Mouse (Mus musculus) T-helper 2 cell (primary cell): ENCODE results near the gene Gzmd.
"Not testable (repeated sequence)": the region's sequence is repeated elsewhere in the genome, so short reads cannot be mapped to it uniquely, and the experiment has no call there.

Experiments used
- in situ Hi-C: fragments of 300-600 bp; cut with MboI, MseI; formaldehyde crosslinking; loops from one replicate; pipeline ENCODE4 v1.15.1; 2025; ENCODE audit warnings: high pct_unique_total_duplicates

Gene Gzmd

DNA sequence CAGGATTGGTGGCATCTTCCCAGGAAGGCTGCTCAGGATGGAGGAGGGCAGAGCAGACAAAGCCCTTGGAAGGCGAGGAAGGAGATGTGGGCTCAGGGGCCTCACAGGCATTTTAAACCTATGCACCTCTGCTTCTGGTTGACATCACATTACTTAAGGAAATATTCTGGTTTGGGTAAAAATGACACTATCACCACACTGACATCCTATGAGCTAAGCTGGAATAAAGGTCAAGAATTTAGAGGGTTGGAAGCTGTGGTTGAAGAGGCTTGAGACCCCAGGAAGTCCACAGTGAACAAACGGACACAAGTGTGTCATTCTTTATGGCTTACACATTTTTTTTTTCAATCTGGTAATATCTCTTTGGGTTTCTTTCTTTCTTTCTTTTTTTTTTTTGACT is at the start of gene Gzmd:
Gzmd (minus strand) TSS at position 101 of the 400 bp plus-strand sequence.
- in situ Hi-C loops: not testable (repeated sequence)

GRCm38 (mm10) chr14:56177651-56178050 is 45.2 kb upstream of the Gzmd start:
- in situ Hi-C loops: loop anchor here (10.0 kb wide), 1 partner anchor 847 kb away; no protein-coding TSS in a partner anchor

DNA sequence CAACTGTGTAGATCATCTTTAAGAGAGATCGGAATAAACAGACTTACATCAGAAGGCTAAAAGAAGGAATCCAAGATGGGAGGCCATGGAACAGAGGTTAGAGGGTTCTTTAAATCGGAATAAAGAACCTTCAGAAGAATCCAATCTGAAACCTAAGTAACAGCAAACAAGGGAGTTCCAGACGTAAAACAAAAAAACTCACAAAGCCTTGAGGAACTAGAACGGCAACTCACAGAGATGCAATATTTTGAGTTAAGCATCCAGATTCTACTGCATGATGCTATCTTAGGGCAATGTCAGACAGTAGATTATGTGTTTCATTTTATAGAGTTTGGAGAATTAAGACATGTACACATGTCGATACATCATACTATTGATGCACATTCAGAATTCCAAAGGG is 42.1 kb upstream of the Gzmd start, which contains the start of gene Gzmn:
Gzmn (minus strand) TSS at position 101 of the 400 bp plus-strand sequence.
- in situ Hi-C loops: loop anchor here (10.0 kb wide), 1 partner anchor 850 kb away; no protein-coding TSS in a partner anchor

GRCm38 (mm10) chr14:56173396-56173795 is 41.0 kb upstream of the Gzmd start:
- in situ Hi-C loops: loop anchor here (10.0 kb wide), 1 partner anchor 851 kb away; no protein-coding TSS in a partner anchor

DNA sequence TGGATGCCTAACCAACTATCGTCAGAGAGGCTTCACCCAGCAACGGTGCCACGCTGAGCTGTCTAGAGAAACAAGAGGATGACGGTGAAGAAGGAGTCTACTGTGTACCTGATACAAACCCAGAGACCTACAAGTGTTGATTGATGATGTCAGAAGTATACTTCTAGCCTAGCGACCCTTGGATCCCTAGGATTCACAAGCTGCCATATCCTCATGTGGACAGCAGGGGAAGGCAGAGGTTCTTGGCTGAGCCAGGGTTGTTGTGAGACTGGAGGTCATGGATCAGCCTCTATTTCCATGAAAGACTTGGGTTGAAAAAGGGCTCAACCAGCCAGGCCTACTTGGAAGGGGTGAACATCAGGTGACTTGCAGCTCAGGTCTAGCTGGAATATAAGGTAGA is 40.3 kb upstream of the Gzmd start:
- in situ Hi-C loops: loop anchor here (10.0 kb wide), 1 partner anchor 852 kb away; no protein-coding TSS in a partner anchor

- in situ Hi-C loops: no loop called here
Measured at GRCm38 (mm10) chr14:56168009-56168408, 35.6 kb upstream of the Gzmd start.

- in situ Hi-C loops: no loop called here
Measured at GRCm38 (mm10) chr14:56162109-56162508, 29.7 kb upstream of the Gzmd start.

GRCm38 (mm10) chr14:56159479-56159878 is 27.1 kb upstream of the Gzmd start, which contains the start of gene Gzmg:
Gene Gzmg (minus strand): TSS chr14:56159579.
- in situ Hi-C loops: not testable (repeated sequence)

DNA sequence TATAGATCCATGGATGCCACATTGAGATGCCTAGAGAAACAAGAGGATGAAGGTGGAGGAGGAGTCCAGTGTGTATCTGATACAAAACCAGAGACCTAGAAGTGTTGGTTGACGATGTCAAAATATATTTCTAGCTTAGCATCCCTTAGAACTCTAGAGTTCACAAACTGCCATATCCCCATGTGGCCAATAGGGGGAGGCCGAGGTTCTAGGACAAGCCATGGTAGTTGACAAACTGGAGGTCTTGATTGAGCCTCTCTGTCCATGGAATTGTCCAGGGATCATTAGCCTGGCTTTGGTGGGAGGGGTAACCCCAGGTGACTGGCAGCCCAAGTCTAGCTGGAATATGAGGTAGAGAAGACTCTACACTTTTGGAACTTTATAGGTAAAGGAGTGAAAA is 22.9 kb upstream of the Gzmd start:
- in situ Hi-C loops: no loop called here

DNA sequence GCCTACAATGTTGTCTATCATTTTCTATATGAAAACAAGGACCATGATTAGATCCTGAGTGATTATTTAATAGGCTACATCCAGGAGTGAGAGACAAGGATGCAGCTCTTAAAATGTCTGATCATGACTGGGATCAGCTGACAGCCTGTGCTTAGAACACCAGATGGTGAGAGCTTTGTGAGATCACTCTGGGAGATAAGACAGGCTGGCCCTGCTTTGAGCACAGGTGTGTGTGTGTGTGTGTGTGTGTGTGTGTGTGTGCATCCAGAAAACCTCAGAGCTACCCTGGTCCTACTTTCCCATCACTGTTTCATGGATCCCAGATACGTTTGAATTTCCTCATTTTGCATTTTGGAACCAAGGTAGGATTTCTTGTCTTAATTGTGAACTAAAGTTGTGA is 1.3 kb upstream of the Gzmd start:
- in situ Hi-C loops: not testable (repeated sequence)

DNA sequence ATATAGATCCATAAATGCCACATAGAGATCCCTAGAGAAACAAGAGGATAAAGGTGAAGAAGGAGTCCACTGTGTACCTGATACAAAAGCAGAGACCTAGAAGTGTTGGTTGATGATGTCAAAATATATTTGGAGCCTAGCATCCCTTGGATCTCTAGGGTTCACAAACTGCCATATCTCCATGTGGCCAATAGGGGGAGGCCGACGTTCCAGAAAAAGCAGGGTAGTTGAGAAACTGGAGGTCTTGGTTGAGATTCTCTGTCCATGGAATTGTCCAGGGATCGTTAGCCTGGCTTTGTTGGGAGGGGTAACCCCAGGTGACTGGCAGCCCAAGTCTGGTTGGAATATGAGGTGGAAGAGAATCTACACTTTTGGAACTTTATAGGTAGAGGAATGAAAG is 4.1 kb downstream of the Gzmd start:
- in situ Hi-C loops: no loop called here

- in situ Hi-C loops: no loop called here
Measured at GRCm38 (mm10) chr14:56123516-56123915, 8.9 kb downstream of the Gzmd start.

DNA sequence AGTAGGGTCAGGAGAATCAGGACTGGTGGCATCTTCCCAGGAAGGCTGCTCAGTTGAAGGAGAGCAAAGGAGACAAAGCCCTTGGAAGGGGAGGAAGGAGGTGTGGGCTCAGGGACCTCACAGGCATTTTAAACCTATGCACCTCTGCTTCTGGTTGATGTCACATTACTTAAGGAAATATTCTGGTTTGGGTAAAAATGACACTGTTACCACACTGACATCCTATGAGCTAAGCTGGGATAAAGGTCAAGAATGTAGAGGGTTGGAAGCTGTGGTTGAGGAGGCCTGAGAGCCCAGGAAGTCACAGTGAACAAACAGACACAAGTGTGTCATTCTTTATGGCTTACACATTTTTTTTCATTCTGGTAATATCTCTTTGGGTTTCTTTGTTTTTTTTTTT is 11.9 kb downstream of the Gzmd start, which contains the start of gene Gzme:
Gzme (minus strand) TSS at position 101 of the 400 bp plus-strand sequence.
- in situ Hi-C loops: no loop called here

DNA sequence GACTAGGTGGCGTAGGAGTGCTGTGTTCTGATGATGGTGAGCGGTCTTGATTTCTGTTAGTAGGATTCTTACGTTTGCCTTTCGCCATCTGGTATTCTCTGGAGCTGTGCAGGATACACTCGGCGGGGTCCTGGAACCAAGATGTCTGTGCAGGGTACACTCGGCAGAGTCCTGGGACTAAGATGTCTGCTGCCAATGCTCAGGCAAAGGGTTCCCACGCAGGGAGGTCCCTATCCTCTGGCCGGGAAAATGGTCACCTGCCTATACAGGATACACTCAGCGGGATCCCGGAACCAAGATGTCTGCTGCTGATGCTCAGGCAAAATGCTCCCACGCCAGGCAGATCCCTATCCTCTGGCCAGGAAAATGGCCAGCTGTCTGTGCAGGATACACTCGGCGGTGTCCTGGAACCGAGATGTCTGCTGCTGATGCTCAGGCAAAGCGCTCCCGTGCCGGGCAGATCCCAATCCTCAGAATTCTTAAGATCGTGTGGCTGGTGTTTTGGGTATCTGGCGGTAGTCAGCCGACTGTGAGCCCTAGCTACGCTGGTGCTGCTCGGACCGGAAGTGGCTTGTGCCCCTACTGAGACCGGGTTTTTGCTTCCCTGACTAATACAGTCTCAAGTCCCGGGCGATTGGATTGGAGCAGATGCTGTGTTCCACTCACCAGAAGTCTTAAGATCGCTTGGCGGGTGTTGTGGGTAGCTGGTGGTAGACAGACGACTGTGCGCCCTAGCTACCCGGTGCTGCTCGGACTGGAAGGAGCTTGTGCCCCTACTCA is 16.7 kb downstream of the Gzmd start:
- in situ Hi-C loops: not testable (repeated sequence)

DNA sequence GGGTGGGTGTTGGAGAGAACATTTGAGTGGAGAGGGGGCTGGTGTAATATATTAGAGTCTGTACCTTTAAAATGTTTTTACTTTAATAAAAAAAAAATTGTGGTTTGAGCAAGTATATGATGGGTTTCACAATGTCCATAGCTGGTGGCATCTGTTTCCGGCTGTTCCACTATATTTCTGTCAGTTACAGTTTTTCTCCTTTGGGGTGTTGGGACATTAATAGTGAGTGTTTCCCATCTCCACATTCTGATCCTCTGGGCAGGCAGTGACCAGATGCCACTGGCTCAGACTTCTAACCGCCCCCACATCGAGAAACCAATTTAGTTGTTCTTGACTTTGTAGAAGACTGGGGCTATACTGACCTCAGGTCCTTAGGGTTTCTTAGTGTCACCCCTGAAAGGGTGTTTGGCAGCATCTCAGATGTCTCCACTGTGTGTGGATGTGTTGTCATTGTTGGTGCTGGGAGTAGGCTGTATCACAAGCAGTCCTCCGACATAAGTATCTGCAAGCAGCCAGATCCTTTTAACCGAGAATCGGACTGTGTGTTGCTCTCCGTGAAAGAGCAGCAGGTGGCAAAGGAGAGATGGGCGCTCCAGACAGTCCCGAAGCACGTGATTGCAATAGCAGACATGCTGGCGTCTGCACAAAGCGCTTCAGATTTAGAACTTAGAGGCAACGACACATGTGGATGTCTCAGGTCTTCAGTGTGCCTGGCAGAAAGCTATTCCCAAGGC is 26.8 kb downstream of the Gzmd start:
- in situ Hi-C loops: no loop called here

- in situ Hi-C loops: no loop called here
Measured at GRCm38 (mm10) chr14:56105016-56105415, 27.4 kb downstream of the Gzmd start.

GRCm38 (mm10) chr14:56103452-56103851 is 29.0 kb downstream of the Gzmd start:
- in situ Hi-C loops: no loop called here

GRCm38 (mm10) chr14:56102386-56102785 is 30.0 kb downstream of the Gzmd start, which contains the start of gene Ctsg:
Gene Ctsg (minus strand): TSS chr14:56102574.
- in situ Hi-C loops: no loop called here

GRCm38 (mm10) chr14:56098940-56099339 is 33.5 kb downstream of the Gzmd start:
- in situ Hi-C loops: no loop called here

DNA sequence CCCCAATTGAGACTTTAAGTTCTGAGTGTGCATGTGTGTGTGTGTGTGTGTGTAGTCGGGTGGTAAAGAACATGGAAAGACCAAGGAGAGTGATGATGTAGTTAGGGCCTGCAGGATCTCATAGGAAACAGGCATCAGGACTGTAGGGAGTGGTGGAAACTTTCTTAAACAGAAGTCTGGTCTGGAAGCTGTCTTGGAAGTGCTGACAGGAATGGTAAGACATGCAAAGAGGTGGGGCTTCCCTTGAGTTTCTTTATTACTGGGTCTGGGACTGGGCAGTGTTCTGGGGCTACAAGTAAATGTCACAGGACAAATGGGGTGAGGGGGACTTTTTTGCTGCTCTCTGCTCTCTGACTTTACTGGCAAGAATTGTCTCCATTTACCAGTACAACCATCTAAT is 34.8 kb downstream of the Gzmd start:
- in situ Hi-C loops: no loop called here

- in situ Hi-C loops: no loop called here
Measured at GRCm38 (mm10) chr14:56093353-56093752, 39.1 kb downstream of the Gzmd start.

- in situ Hi-C loops: no loop called here
Measured at GRCm38 (mm10) chr14:56086711-56087110, 45.7 kb downstream of the Gzmd start.
